Mouse (Mus musculus) spleen, adult 2 months (tissue): ENCODE results near the gene Bcl10. TPM values are rescaled to one million over a fixed set of nuclear protein-coding genes. Genes with fewer than 3 reads are reported as not detected.
"Not testable (repeated sequence)": the region's sequence is repeated elsewhere in the genome, so short reads cannot be mapped to it uniquely, and the experiment has no call there.

Experiments
- DNase-seq, 2 experiments: peaks; one replicate each; pipeline versions ENCODE4 v3.0.0 to v3.0.0-alpha.2; 2012 to 2021; ENCODE audit warnings: low spot score in 2 of 2, low read depth in 1 of 2
- H3K27ac ChIP-seq: fragments of 200-500 bp; 2 replicates; pipeline ENCODE4 v1.5.1; 2012; ENCODE audit warnings: low read length, inconsistent platforms; ENCODE audit not compliant: insufficient read depth
- H3K27me3 ChIP-seq: fragments of 200-500 bp; 2 replicates; pipeline ENCODE4 v1.6.1; 2012; ENCODE audit warnings: mild to moderate bottlenecking, moderate library complexity, low read length, inconsistent platforms; ENCODE audit not compliant: control insufficient read depth, insufficient read depth
- H3K36me3 ChIP-seq: fragments of 200-500 bp; 2 replicates; pipeline ENCODE4 v1.6.1; 2012; ENCODE audit warnings: mild to moderate bottlenecking, low read length, inconsistent platforms; ENCODE audit not compliant: control insufficient read depth, insufficient read depth
- H3K4me1 ChIP-seq: fragments of 200-500 bp; 2 replicates; pipeline ENCODE4 v1.6.1; 2011; ENCODE audit warnings: inconsistent platforms; ENCODE audit not compliant: control insufficient read depth, insufficient read depth, insufficient read length
- H3K4me3 ChIP-seq: fragments of 200-500 bp; 2 replicates; pipeline ENCODE4 v1.5.1; 2011; ENCODE audit warnings: mild to moderate bottlenecking, inconsistent platforms; ENCODE audit not compliant: insufficient read depth, insufficient read length; ENCODE audit errors: extremely low read depth
- CTCF ChIP-seq: fragments of 200-500 bp; IDR thresholded peaks from 2 replicates; pipeline ENCODE4 v1.5.1; 2011; ENCODE audit warnings: mild to moderate bottlenecking, inconsistent platforms; ENCODE audit not compliant: insufficient read depth, insufficient read length, insufficient replicate concordance; ENCODE audit errors: extremely low read depth
- POLR2A ChIP-seq: fragments of 200-500 bp; IDR thresholded peaks from 2 replicates; pipeline ENCODE4 v1.6.1; 2011; ENCODE audit warnings: low read depth, low read length, inconsistent platforms
- WGBS: fragments of 180-500 bp; shearing (Covaris S2); methylation state at CpG from one replicate; pipeline ENCODE4 v1.1.7; 2018; 5-methylcytosine and 5-hydroxymethylcytosine counted together
- polyA plus RNA-seq: library from polyadenylated mRNA; depleted of rRNA; stranded (reverse); fragments of >200 nt; gene quantifications from 2 replicates; pipeline ENCODE4 v1.2.3, GENCODE M21; 2012

Gene Bcl10
- polyA plus RNA-seq, 1 experiment: 11.4 TPM

GRCm38 (mm10) chr3:145962411-145962810 lies 39.8 kb downstream of the Bcl10 start:
- H3K36me3 ChIP-seq: no peaks in the 10 kb centered on the region
- H3K27ac ChIP-seq: no peak overlapping the region
- no peak for DNase-seq
- H3K4me3 ChIP-seq: no peak overlapping the region
- TF ChIP-seq CTCF (no peak), POLR2A (no peak)
- 82% methylated on average over 9 of the region's 9 CpGs for WGBS
- peaks cover 2% of the 10 kb centered on the region; the same call in 1 of the 2 replicates for H3K27me3 ChIP-seq
- H3K4me1 ChIP-seq: peaks cover 5% of the 10 kb centered on the region; the same call in 1 of the 2 replicates

GRCm38 (mm10) chr3:145963101-145964017 lies 40.8 kb downstream of the Bcl10 start:
- 34% methylated on average over 31 of the region's 31 CpGs for WGBS
- H3K27ac ChIP-seq: no peak overlapping the region
- H3K4me3 ChIP-seq: no peak overlapping the region
- H3K4me1 ChIP-seq: peaks cover 5% of the 10 kb centered on the region; the same call in 1 of the 2 replicates
- H3K36me3 ChIP-seq: no peaks in the 10 kb centered on the region
- TF ChIP-seq POLR2A (no peak), CTCF (no peak)
- DNase-seq: no peak
- peaks cover 2% of the 10 kb centered on the region; the same call in 1 of the 2 replicates for H3K27me3 ChIP-seq

GRCm38 (mm10) chr3:145964018-145964387 lies 41.4 kb downstream of the Bcl10 start:
- WGBS: 20% methylated on average over 10 of the region's 10 CpGs
- Histone ChIP-seq H3K36me3 (no peaks in the 10 kb centered on the region), H3K4me1 (peaks cover 5% of the 10 kb centered on the region; the same call in 1 of the 2 replicates), H3K27me3 (peaks cover 2% of the 10 kb centered on the region; the same call in 1 of the 2 replicates), H3K4me3 (no peak overlapping the region), H3K27ac (no peak overlapping the region)
- DNase-seq: no peak
- TF ChIP-seq POLR2A: no peak
- TF ChIP-seq CTCF: no peak

- 69% methylated on average over 10 of the region's 10 CpGs for WGBS
- H3K4me3 ChIP-seq: no peak overlapping the region
- DNase-seq: no peak
Observed at GRCm38 (mm10) chr3:145964473-145964872, 41.9 kb downstream of the Bcl10 start.

GRCm38 (mm10) chr3:145965583-145965982 lies 43.0 kb downstream of the Bcl10 start:
- H3K27me3 ChIP-seq, H3K4me3 ChIP-seq, H3K36me3 ChIP-seq, DNase-seq, H3K4me1 ChIP-seq, H3K27ac ChIP-seq: not testable (repeated sequence)
- 91% methylated on average over 3 of the region's 3 CpGs for WGBS

More at GRCm38 (mm10) chr3:145964473-145964872, 41.9 kb downstream of the Bcl10 start:
- TF ChIP-seq POLR2A (no peak), CTCF (no peak)
- H3K27ac ChIP-seq: no peak overlapping the region; the same call in 1 of the 2 replicates
- peaks cover 5% of the 10 kb centered on the region; the same call in 1 of the 2 replicates for H3K4me1 ChIP-seq
- H3K27me3 ChIP-seq: peaks cover 2% of the 10 kb centered on the region; the same call in 1 of the 2 replicates
- no peaks in the 10 kb centered on the region for H3K36me3 ChIP-seq

- no peak overlapping the region for H3K27ac ChIP-seq
- H3K36me3 ChIP-seq: no peaks in the 10 kb centered on the region
- no peak overlapping the region for H3K4me3 ChIP-seq
- no peak for DNase-seq
- H3K4me1 ChIP-seq: peaks cover 5% of the 10 kb centered on the region; the same call in 1 of the 2 replicates
- no peak for TF ChIP-seq POLR2A
- no peak for TF ChIP-seq CTCF
- 89% methylated on average over 5 of the region's 5 CpGs for WGBS
- peaks cover 2% of the 10 kb centered on the region; the same call in 1 of the 2 replicates for H3K27me3 ChIP-seq
Observed at GRCm38 (mm10) chr3:145966806-145967205, 44.2 kb downstream of the Bcl10 start.

GRCm38 (mm10) chr3:145969031-145969501 lies 46.5 kb downstream of the Bcl10 start:
- H3K4me3 ChIP-seq: no peak overlapping the region
- DNase-seq: no peak
- 10% methylated on average over 14 of the region's 14 CpGs for WGBS
- no peak for TF ChIP-seq CTCF
- TF ChIP-seq POLR2A: no peak
- H3K4me1 ChIP-seq: 0 out of 2 replicates have a peak, but pooled peaks cover under 1% of the 10 kb centered on the region
- H3K27ac ChIP-seq: no peak overlapping the region
- no peaks in the 10 kb centered on the region for H3K36me3 ChIP-seq
- no peaks in the 10 kb centered on the region for H3K27me3 ChIP-seq
